27 mouse cellular contexts compared by ENCODE assay signal in genomic region chr2:38051485-38052085, GRCm38 (mm10).
DNase-seq lines count a peak whose midpoint lies in the region; ATAC-seq and TF ChIP-seq lines count a peak whose summit lies in the region.
"Had no signal": no experiment of that assay in that cellular context is flagged by ENCODE, and none has a peak within 500 bp of the region (broad histone marks: within the 10 kb centered on the region; RNA-seq: fewer than 3 reads in every experiment).

No protein-coding gene starts in this region.

- H3K4me1 ChIP-seq in liver, embryonic 12.5 days, result peaks cover 29% of the 10 kb centered on the region
- H3K4me1 ChIP-seq in intestine, embryonic 16.5 days (ENCODE audit: control insufficient read depth, insufficient read depth, low read length), result no peaks in the 10 kb centered on the region
- H3K4me1 ChIP-seq: limb, embryonic 15.5 days; neural tube, embryonic 13.5 days had no signal

- no peak overlapping the region for H3K9ac ChIP-seq in liver, embryonic 12.5 days
- no peak overlapping the region for H3K9ac ChIP-seq in intestine, embryonic 16.5 days (ENCODE audit: low read depth, low read length)
- H3K9ac ChIP-seq: embryonic facial prominence, embryonic 12.5 days; forebrain, embryonic 13.5 days; limb, embryonic 15.5 days; neural tube, embryonic 13.5 days had no signal

- no peak overlapping the region for H3K4me2 ChIP-seq in liver, embryonic 12.5 days
- no peak overlapping the region for H3K4me2 ChIP-seq in intestine, embryonic 16.5 days (ENCODE audit: low read depth, low read length)
- H3K4me2 ChIP-seq: embryonic facial prominence, embryonic 12.5 days; forebrain, embryonic 13.5 days; limb, embryonic 15.5 days; neural tube, embryonic 13.5 days had no signal

- H3K9me3 ChIP-seq in liver, embryonic 12.5 days (replicated peaks), result no peaks in the 10 kb centered on the region
- H3K9me3 ChIP-seq in intestine, embryonic 16.5 days (ENCODE audit: control insufficient read depth, low read length), result no peaks in the 10 kb centered on the region
- H3K9me3 ChIP-seq: embryonic facial prominence, embryonic 12.5 days; forebrain, embryonic 13.5 days; heart, embryonic 10.5 days; limb, embryonic 15.5 days; neural tube, embryonic 13.5 days had no signal

- TF ChIP-seq CTCF in gastrocnemius, adult 2 months (IDR thresholded peaks at IDR 0.05), result no peak

- H3K27me3 ChIP-seq in liver, embryonic 12.5 days (replicated peaks), result no peaks in the 10 kb centered on the region
- H3K27me3 ChIP-seq in intestine, embryonic 16.5 days (replicated peaks; ENCODE audit: control insufficient read depth, insufficient read depth, low read length), result no peaks in the 10 kb centered on the region
- H3K27me3 ChIP-seq: embryonic facial prominence, embryonic 12.5 days; forebrain, embryonic 13.5 days; limb, embryonic 15.5 days; neural tube, embryonic 13.5 days had no signal

- H3K27ac ChIP-seq in gastrocnemius, adult 2 months, result peak overlapping the region; percentile 4
- no peak overlapping the region for H3K27ac ChIP-seq in liver, embryonic 12.5 days
- H3K27ac ChIP-seq in intestine, embryonic 16.5 days (ENCODE audit: low read length), result no peak overlapping the region
- H3K27ac ChIP-seq: embryonic facial prominence, embryonic 12.5 days; forebrain, embryonic 13.5 days; heart, embryonic 10.5 days; limb, embryonic 15.5 days; macrophage; neural tube, embryonic 13.5 days had no signal

- no peaks in the 10 kb centered on the region for H3K36me3 ChIP-seq in liver, embryonic 12.5 days
- no peaks in the 10 kb centered on the region for H3K36me3 ChIP-seq in intestine, embryonic 16.5 days (ENCODE audit: control insufficient read depth, insufficient read depth, low read length)
- H3K36me3 ChIP-seq: embryonic facial prominence, embryonic 12.5 days; heart, embryonic 10.5 days; limb, embryonic 15.5 days; neural tube, embryonic 13.5 days had no signal

- intact Hi-C loops in gastrocnemius, adult 2 months (cut with DNase I), result no loop called here
- intact Hi-C loops in gastrocnemius, postnatal 36 days (cut with DNase I), result no loop called here

- no peak overlapping the region for H3K4me3 ChIP-seq in gastrocnemius, adult 2 months
- H3K4me3 ChIP-seq in liver, embryonic 12.5 days, result no peak overlapping the region
- no peak overlapping the region for H3K4me3 ChIP-seq in intestine, embryonic 16.5 days (ENCODE audit: low read length)
- H3K4me3 ChIP-seq: embryonic facial prominence, embryonic 12.5 days; erythroblast, embryonic 14.5 days; forebrain, embryonic 13.5 days; heart, embryonic 10.5 days; limb, embryonic 15.5 days; myocyte; neural tube, embryonic 13.5 days had no signal

- peak; percentile 54 for ATAC-seq in liver, embryonic 12.5 days
- 0 out of 2 replicates have a peak, but pooled peaks have one; percentile 46 for ATAC-seq in intestine, embryonic 16.5 days
- ATAC-seq: CD4-positive, CD25-positive, alpha-beta regulatory T cell, adult 4 months; forebrain, embryonic 13.5 days; lung, postnatal 0 days; midbrain, embryonic 16.5 days had no signal

- no peak for DNase-seq in gastrocnemius, adult 2 months
- DNase-seq in gastrocnemius, postnatal 36 days, result no peak
- no peak for DNase-seq in liver
- peak; percentile 13 for DNase-seq in mesoderm, embryonic 11.5 days (ENCODE audit: low read depth, low spot score)
- DNase-seq in kidney, adult 9 months, result no peak
- DNase-seq: cerebellum, adult 11-12 months; cerebellum, postnatal 10 days; heart, postnatal 10 days; kidney, adult 2 months; kidney, postnatal 10 days; left cerebral cortex, postnatal 4 days; retina, postnatal 1 day; right cerebral cortex, postnatal 25 days; spleen, adult 18-20 months had no signal

- 8% methylated on average over 1 of the region's 1 CpGs for WGBS in liver, embryonic 12.5 days (ENCODE audit: insufficient replicate concordance)
- WGBS in intestine, embryonic 16.5 days, result 30% methylated on average over 1 of the region's 1 CpGs
